Mouse (Mus musculus) liver, adult 2 months (tissue): Measurements from ENCODE around the gene Naaladl2. TPM values are rescaled to one million over a fixed set of nuclear protein-coding genes. Genes with fewer than 3 reads are reported as not detected.

ENCODE experiments used
- DNase-seq: peaks from one replicate; pipeline ENCODE4 v3.0.0-alpha.2; 2011; ENCODE audit warnings: low read depth, low spot score; ENCODE audit errors: extremely low read depth
- H3K27ac ChIP-seq: fragments of 200-500 bp; replicated peaks from 2 replicates; pipeline ENCODE4 v1.5.1; 2012; ENCODE audit warnings: low read depth, mild to moderate bottlenecking, control low read depth, inconsistent platforms, low read length; ENCODE audit not compliant: insufficient read depth
- H3K27me3 ChIP-seq: fragments of 200-500 bp; 2 replicates; pipeline ENCODE4 v1.6.1; 2012; ENCODE audit warnings: mild to moderate bottlenecking, moderate library complexity, low read length, inconsistent platforms; ENCODE audit not compliant: control insufficient read depth, insufficient read depth
- H3K36me3 ChIP-seq: fragments of 200-500 bp; 2 replicates; pipeline ENCODE4 v1.6.1; 2012; ENCODE audit warnings: low read length, inconsistent platforms; ENCODE audit not compliant: control insufficient read depth, insufficient read depth
- H3K4me1 ChIP-seq: fragments of 200-500 bp; 2 replicates; pipeline ENCODE4 v1.6.1; 2011; ENCODE audit warnings: low read length; ENCODE audit not compliant: control insufficient read depth, insufficient read depth
- H3K4me3 ChIP-seq: fragments of 200-500 bp; 2 replicates; pipeline ENCODE4 v1.5.1; 2011; ENCODE audit warnings: low read depth, mild to moderate bottlenecking, control low read depth, low read length, moderate library complexity; ENCODE audit not compliant: insufficient read depth
- H3K79me2 ChIP-seq: fragments of 200-500 bp; 2 replicates; pipeline ENCODE4 v1.6.1; 2012; ENCODE audit warnings: inconsistent platforms, mild to moderate bottlenecking, low read length, moderate library complexity; ENCODE audit not compliant: control insufficient read depth, insufficient read depth
- H3K9ac ChIP-seq: fragments of 200-500 bp; 2 replicates; pipeline ENCODE4 v1.6.1; 2012; ENCODE audit warnings: low read depth, mild to moderate bottlenecking, control low read depth, inconsistent platforms, low read length
- CTCF ChIP-seq: fragments of 200-500 bp; IDR thresholded peaks from 2 replicates; pipeline ENCODE4 v1.5.1; 2011; ENCODE audit warnings: low read depth, low read length, control low read depth
- POLR2A ChIP-seq: fragments of 200-500 bp; IDR thresholded peaks from 2 replicates; pipeline ENCODE4 v1.6.1; 2011; ENCODE audit warnings: low read length, control low read depth; ENCODE audit not compliant: insufficient read depth; ENCODE audit errors: extremely low read depth
- WGBS: fragments of 180-500 bp; shearing (Covaris S2); methylation state at CpG from one replicate; pipeline ENCODE4 v1.1.7; 2018; 5-methylcytosine and 5-hydroxymethylcytosine counted together
- polyA plus RNA-seq: library from polyadenylated mRNA; depleted of rRNA; stranded (reverse); fragments of >200 nt; gene quantifications from 2 replicates; pipeline ENCODE4 v1.2.3, GENCODE M21; 2012
- total RNA-seq: library from RNA; depleted of rRNA; stranded (reverse); fragments of >200 nt; gene quantifications from 2 replicates; pipeline ENCODE4 v1.2.3, GENCODE M21; 2014

Gene Naaladl2
- total and polyA plus RNA-seq, 2 experiments = 0.31 to 6.9 TPM

DNA sequence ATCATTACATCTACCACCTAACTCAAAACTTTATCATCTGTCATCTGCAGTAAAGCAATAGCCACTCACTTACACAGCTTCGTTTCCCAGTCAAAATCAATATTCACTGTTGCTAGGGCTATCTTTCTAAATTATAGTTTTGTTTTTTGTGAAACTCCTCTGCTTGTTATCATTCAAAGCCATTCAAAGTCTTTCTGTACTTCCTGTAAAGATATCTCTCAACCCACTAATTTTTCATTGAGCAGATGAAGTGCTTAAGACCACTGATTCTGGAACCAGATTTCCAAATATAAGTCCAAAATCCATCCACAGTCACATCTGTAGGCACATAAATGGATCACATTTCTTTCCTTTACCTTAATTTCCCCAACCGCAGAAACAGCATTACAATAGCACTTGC is 1020.0 kb downstream of the Naaladl2 start:
- Histone ChIP-seq H3K36me3 (no peaks in the 10 kb centered on the region), H3K27me3 (no peaks in the 10 kb centered on the region), H3K9ac (no peak overlapping the region), H3K4me3 (no peak overlapping the region), H3K79me2 (no peaks in the 10 kb centered on the region), H3K27ac (no peak overlapping the region), H3K4me1 (no peaks in the 10 kb centered on the region)
- no peak for TF ChIP-seq CTCF
- no peak for TF ChIP-seq POLR2A
- WGBS = 60% methylated on average over 2 of the region's 2 CpGs
- no peak for DNase-seq

DNA sequence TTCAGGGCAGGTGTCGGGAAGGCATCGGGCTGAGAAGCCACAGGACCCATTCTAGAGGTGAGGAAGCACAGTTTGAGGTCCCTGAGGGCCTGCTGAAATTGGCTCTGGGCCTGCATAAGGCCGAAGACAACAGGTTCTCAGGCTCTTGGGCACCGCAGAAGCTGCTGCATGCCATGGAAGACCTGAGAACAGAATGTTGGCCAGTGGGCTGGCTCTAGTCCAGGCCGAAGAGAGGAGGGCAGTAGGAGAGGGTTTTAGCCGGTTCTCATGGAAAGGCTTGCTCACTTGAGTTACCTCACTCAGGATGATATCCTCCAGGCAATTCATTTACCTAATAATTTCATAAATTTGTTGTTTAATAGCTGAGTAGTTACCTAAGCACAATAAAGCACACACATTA is 1025.9 kb downstream of the Naaladl2 start:
- no peaks in the 10 kb centered on the region for H3K27me3 ChIP-seq
- H3K9ac ChIP-seq = no peak overlapping the region
- 93% methylated on average over 6 of the region's 6 CpGs for WGBS
- H3K27ac ChIP-seq = no peak overlapping the region
- no peaks in the 10 kb centered on the region for H3K79me2 ChIP-seq
- TF ChIP-seq CTCF = no peak
- no peak for TF ChIP-seq POLR2A
- no peak for DNase-seq
- no peaks in the 10 kb centered on the region for H3K36me3 ChIP-seq
- H3K4me3 ChIP-seq = no peak overlapping the region
- peaks cover 2% of the 10 kb centered on the region; the same call in 1 of the 2 replicates for H3K4me1 ChIP-seq

DNA sequence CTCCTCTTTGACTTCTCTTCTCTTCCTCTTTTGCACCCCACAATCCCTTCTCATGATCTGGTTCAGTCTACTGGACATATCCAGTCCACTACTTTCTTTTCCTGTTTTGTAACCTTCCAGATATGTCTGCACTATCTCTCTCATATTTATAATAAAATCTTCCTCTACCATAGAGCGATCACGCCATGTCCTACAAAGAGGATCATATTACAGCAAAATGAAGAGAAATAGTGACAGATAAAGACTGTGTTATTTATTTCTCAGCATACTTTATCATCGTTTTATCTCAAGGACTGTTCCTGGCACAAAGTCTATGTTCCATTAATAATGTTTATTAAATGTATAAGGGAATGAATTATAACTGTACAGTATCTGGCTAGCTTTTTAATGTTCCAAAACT is 1029.2 kb downstream of the Naaladl2 start:
- Histone ChIP-seq H3K4me3 (no peak overlapping the region), H3K9ac (no peak overlapping the region), H3K36me3 (no peaks in the 10 kb centered on the region), H3K4me1 (peaks cover 2% of the 10 kb centered on the region; the same call in 1 of the 2 replicates), H3K27ac (no peak overlapping the region), H3K79me2 (no peaks in the 10 kb centered on the region), H3K27me3 (no peaks in the 10 kb centered on the region)
- DNase-seq = no peak
- 80% methylated on average over 3 of the region's 3 CpGs for WGBS
- TF ChIP-seq CTCF = no peak
- no peak for TF ChIP-seq POLR2A

DNA sequence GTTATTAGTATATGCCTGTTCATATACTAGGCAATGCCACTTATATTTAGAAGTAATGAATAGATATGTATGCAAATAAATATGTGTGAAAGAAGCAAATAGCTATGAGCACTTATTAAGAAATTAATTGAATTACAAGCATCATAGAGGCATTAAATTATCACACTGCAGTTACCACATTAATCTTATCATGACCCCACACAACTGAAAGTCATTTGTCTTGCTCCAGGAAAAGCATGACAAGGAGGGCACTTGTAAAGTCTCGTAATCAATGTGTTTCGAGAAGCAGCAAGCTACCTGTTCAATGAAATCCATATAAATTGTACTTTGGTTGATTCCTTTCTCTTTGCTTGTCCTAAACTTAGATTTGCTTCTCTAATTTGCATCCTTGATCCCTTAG is 1030.7 kb downstream of the Naaladl2 start:
- TF ChIP-seq CTCF (no peak), POLR2A (no peak)
- Histone ChIP-seq H3K27me3 (no peaks in the 10 kb centered on the region), H3K4me1 (peaks cover 2% of the 10 kb centered on the region; the same call in 1 of the 2 replicates), H3K36me3 (no peaks in the 10 kb centered on the region), H3K27ac (no peak overlapping the region), H3K9ac (no peak overlapping the region), H3K4me3 (no peak overlapping the region), H3K79me2 (no peaks in the 10 kb centered on the region)
- DNase-seq = no peak
- 88% methylated on average over 2 of the region's 2 CpGs for WGBS

DNA sequence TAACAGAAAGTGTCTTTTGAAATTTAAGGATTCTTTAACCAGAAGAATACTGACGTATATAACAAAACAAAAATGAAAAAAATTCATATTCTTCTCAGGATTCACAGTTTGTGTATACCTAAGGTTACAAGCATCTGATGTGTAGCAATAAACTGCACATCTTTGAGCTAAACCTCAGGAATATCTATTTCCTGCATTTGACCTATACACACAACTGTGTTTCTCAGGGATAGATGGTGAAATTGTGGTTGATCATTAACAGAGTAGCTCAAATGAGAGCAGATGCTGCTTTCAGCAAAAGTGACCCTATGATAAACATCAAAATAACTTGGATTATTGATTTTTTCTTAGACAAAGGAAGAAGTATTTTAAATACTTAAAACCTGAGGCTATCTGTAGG is 1037.7 kb downstream of the Naaladl2 start:
- peak; percentile 77 for DNase-seq
- Histone ChIP-seq H3K27ac (no peak overlapping the region), H3K9ac (no peak overlapping the region), H3K4me3 (no peak overlapping the region), H3K36me3 (no peaks in the 10 kb centered on the region), H3K4me1 (peaks cover 6% of the 10 kb centered on the region), H3K79me2 (no peaks in the 10 kb centered on the region), H3K27me3 (no peaks in the 10 kb centered on the region)
- WGBS = 55% methylated on average over 1 of the region's 1 CpGs
- TF ChIP-seq CTCF (no peak), POLR2A (no peak)

DNA sequence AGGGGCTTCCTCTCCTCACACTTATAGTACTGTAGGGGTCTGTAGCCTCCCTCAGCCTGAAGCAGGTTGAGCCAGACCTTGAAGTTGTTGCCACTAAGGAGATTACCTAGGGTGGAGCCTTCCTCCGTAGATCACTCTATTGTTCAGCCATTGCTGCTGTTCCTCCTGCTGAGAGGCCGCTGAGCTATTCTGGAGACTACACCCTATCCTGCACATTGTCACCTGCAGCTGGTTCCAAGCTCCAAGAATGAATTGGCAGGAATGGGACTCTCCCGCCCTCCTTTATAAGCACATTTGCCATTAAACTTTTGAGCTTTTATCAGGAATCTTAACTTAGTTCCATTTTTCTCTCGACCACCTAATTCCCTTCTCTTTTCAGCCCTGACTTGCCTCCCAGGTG is 1064.3 kb downstream of the Naaladl2 start:
- WGBS = 68% methylated on average over 4 of the region's 4 CpGs
- H3K9ac ChIP-seq = no peak overlapping the region
- DNase-seq = no peak

More for the DNA sequence above, 1064.3 kb downstream of the Naaladl2 start:
- Histone ChIP-seq H3K79me2 (no peaks in the 10 kb centered on the region), H3K4me3 (no peak overlapping the region), H3K4me1 (no peaks in the 10 kb centered on the region; the same call in 1 of the 2 replicates), H3K27ac (no peak overlapping the region), H3K36me3 (no peaks in the 10 kb centered on the region), H3K27me3 (no peaks in the 10 kb centered on the region)
- TF ChIP-seq POLR2A (no peak), CTCF (no peak)
